Mouse (Mus musculus) gastrocnemius, adult 8-10 months (tissue): ENCODE results near the gene Nav2. TPM values are rescaled to one million over a fixed set of nuclear protein-coding genes. Genes with fewer than 3 reads are reported as not detected.

Source experiments
- DNase-seq, 2 experiments: peaks; one replicate each; pipeline ENCODE4 v3.0.0; 2022; ENCODE audit warnings: low spot score in 2 of 2
- total RNA-seq, 4 experiments: library from RNA; stranded (reverse); gene quantifications; 2 replicates each; pipeline ENCODE4 v1.2.4; 2022

Nav2 gene
- total RNA-seq, 4 experiments from 2014 or later, result 15.9 to 30.8 (median 25.7) TPM

DNA sequence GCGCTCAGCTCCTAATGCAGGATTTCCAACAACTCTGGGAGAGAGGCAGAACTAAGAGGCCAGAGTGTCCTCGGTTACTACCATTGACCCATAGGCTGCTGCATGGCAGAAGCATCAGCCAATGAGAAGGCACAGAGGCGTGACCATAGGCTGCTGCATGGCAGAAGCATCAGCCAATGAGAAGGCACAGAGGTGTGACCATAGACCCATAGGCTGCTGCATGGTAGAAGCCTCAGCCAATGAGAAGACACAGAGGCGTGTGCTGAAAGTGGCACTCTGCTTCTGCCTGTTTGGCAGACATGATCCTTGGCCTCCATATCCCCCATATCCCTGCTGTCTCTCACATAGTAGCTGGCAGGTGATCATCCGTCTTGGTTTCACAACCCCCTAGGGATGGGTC is 520.4 kb downstream of the Nav2 start:
- DNase-seq, result no peak

DNA sequence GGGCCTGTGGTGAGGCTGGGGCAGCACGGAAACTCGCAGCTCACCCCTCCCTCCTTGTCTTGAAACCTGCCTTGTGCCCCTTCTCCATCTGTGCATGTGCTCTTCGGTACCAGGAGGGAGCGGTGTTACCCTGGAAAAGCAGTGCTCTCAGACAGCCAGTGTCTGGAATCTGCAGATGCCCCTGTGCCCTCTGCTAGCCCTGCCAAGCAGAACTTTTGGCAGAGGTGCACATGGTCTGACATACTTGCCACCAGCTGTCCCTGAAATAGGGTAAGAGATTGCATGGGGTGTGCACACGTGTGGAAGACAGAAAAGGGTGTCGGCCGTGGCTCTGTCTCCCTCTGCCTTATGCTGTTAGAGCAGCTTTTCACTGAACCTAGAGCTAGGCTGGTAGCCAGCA is 522.3 kb downstream of the Nav2 start:
- peak; percentile 24 to 51 for DNase-seq

DNA sequence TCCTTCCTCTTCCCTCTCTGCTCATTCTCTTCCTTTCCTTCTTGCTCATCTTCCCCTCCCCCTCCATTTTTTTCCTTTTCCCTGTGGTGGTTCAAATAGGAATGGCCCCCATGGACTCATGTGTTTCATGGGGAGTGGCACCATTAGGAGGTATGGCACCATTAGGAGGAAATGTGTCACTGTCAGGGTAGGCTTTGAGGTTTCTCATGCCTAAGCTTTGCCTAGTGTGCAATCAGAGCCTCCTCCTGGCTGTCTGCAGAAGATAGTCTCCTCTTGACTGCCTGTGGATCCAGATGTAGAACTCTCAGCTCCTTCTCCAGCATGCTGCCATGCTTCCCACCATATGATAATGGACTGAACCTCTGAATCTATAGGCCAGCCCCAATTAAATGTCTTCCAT is 525.4 kb downstream of the Nav2 start:
- no peak for DNase-seq

GRCm38 (mm10) chr7:49436492-49436891 is 528.0 kb downstream of the Nav2 start:
- DNase-seq, result no peak

- DNase-seq, result no peak
Measured at GRCm38 (mm10) chr7:49437901-49438300, 529.4 kb downstream of the Nav2 start.

GRCm38 (mm10) chr7:49439136-49439535 is 530.6 kb downstream of the Nav2 start:
- DNase-seq, result no peak

DNA sequence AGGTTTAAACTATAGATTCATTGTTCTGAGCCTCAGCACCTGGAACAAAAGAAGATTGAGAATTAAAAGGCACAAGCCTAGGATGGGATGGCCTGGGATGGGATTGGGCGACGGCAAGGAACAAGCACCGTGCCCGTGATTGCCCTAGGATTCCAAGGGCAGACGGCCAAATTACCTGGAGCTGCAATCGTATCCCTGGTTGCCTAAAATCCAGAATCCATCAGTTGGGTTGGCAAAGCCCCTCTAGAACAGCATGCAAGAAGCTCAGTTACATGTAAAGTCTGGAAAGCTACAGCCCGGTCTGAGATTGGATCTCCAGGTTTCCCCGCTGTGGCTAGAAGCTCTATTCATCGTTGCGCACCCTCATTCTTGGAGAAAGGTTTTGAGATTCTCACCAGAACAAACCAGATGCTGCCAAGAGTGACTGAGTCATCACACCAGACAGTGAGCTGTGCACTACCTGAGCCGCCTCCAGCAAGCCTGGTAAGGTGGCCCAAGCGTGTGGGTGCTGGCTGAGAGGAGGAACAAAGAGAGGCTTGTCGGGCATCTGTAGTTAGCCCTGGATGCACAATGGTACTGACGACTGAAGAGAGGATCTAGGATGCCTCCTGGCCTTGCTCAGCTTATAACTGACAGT is 531.9 kb downstream of the Nav2 start:
- no peak for DNase-seq

DNA sequence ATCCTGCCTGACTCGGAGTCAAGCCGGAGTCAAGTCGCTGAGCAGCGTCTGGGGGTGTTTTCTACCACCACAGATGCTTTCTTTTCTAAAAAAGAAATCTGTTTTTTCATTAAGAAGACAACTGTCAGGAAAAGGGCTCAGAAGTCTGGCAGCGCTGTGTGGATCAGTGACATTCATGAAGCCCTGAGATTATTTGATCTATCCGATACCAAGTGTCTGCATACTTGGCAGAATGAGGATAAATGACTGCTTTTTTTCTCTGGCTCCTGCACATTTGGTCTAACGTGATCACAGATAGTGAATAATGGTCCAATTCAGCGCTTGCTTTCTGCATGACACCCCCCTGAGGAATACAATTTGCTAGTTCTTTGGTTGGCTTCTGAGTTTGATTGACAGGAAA is 533.7 kb downstream of the Nav2 start:
- no peak for DNase-seq

DNA sequence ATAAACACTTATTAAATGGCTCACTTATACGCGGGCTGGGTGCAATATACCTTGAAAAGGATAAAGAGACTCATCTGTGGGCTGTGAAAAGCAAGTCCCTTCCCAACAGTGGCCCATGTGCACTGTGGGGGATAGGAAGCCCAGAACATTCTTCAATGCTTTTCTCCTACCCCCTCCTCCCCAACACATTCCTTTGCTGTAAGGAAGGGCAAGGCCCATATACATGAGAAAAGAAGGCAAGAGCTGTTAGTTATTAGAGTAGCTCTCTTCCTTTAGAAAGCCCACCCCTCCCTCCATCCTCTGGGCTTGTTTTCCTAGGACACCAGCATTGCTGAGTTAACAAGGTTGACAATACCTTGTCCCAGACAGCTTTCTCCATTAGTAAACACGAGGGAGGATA is 540.1 kb downstream of the Nav2 start:
- no peak for DNase-seq

DNA sequence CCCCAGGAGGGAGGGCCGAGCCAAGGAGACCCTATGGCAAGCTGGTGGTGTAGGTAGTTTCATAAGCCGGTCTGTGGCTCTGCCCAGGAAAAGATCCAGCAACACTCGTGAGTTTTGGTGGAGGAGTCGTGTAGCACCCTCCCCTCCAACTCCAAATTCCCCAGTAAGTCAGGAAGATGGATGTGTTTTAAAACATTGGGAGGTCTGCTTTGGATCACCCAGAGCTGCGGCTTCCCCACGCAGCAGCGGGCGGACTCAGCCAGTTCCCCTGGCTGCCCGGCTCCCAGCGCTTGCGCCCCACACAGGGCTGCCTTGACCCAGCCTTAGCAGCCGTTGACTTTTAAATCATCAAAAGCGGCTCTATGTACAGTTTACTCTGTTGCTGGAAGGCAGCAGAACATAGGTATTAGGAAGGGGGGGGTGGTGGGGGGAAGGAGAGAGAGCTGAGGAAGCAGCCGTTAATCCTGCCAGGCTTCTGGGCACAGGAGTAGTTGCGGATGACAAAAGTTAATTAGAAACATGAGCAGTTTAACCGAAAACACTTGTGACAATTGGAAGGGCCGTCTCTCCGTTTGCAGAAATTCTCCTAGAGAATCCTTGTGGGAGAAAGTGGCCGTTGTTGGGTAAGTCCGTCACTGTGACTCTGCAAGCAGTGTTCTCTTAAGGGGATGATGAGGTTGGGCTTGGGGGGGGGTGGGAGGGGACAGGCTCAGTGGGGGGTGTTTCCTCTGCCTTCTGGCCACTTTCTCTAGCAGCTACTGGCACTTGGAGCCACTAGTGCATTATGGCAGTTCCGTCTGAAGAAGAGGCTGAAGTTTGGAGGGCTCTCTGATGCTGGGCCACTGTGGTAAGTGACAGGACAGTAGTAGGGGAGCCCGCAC is 542.0 kb downstream of the Nav2 start:
- no peak for DNase-seq

DNA sequence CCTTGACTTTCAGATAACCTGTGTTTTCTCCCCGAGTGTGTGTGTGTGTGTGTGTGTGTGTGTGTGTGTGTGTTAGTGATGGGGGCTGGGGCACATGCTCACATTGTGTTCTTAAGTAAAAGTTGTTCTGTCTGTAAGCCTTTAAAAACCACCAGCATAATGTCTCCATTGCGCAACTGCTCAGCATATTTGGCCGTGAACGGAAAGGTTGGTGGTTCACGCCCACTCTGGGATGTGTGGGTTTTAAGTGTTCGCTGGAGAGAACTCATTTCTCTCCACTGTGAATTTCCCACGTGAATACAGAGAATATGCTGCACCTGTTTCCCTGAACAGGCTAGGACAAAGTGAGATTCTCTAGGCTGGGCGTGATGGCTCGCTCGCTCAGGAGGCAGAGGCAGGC is 542.7 kb downstream of the Nav2 start:
- no peak for DNase-seq

DNA sequence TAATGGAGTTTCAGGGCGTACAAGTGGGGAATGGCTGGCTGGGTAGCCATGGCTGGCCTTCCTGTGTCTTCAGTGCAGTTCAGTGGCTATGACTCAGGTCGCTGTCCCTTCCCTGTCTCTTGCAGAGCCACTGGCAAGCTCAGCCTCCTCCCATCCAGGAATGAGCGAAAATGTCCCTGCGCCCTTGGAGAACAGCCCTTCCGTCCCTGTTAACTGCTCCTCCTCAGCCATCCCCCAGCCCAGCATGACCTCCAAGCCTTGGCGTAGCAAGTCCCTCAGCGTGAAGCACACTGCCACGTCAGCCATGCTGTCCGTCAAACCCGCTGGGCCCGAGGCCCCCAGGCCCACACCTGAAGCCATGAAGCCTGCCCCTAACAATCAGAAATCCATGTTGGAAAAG is 543.8 kb downstream of the Nav2 start:
- no peak for DNase-seq

GRCm38 (mm10) chr7:49454601-49455000 is 546.1 kb downstream of the Nav2 start:
- no peak for DNase-seq

- no peak for DNase-seq
Measured at GRCm38 (mm10) chr7:49456148-49456547, 547.6 kb downstream of the Nav2 start.

- DNase-seq, result no peak
Measured at GRCm38 (mm10) chr7:49457398-49457797, 548.9 kb downstream of the Nav2 start.

GRCm38 (mm10) chr7:49457890-49458289 is 549.4 kb downstream of the Nav2 start:
- no peak for DNase-seq

DNA sequence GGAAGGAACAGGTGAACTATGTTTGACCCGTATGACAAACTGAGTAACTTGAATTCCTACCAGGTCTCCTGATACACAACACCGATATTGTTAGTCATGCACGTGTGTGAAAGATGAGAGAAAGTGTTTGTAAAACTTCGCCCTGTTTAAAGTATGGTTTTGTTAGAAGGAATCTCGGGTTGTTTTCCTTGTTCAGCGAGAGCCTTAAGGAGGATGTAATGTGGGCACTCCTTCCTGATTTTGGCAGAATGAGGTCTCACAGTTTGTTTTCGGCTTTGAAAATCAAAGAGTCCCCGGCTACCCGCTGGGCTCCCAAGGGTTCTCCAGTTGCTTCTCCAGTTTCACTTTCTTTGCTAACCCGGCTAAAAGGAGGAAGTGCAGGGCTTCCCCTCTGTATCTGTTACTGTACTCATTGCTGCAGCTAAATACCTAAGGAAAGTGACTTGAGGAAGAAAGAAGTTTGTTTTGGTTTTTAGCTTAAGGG is 553.9 kb downstream of the Nav2 start:
- no peak for DNase-seq

- DNase-seq, result no peak
Measured at GRCm38 (mm10) chr7:49467861-49468260, 559.3 kb downstream of the Nav2 start.

DNA sequence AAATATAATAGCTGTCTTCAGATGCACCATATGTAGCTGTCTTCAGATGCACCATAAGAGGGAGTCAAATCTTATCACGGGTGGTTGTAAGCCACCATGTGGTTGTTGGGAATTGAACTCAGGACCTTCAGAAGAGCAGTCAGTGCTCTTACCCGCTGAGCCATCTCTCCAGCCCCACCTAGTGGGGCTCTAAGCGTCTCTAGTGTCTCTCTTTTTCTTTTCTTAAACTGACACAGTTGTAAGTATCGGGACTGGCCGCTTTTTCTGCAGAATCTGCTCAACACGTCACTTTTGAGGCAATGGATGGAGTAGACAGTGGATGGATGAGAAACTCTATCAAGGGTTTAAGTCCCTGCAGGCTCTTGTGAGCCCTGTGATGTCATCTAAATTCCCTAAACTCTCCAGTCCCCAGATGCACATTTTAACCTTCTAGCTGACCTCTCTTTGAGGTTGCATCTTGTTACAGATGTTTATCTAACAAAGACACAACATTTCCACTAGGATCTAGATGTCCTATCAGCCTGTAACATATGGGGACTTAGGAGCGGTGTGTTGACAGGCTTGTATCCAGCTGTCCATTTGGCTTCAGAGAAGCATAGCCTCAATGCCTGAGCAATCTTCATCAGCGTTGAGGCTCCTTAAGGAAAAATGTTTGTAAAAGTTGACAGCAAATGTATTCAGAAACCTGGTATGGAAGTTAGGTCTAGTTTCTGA is 560.1 kb downstream of the Nav2 start:
- DNase-seq, result no peak

- DNase-seq, result peak in 1 of 2 experiments; percentile 12
Measured at GRCm38 (mm10) chr7:49471278-49471677, 562.8 kb downstream of the Nav2 start.

DNA sequence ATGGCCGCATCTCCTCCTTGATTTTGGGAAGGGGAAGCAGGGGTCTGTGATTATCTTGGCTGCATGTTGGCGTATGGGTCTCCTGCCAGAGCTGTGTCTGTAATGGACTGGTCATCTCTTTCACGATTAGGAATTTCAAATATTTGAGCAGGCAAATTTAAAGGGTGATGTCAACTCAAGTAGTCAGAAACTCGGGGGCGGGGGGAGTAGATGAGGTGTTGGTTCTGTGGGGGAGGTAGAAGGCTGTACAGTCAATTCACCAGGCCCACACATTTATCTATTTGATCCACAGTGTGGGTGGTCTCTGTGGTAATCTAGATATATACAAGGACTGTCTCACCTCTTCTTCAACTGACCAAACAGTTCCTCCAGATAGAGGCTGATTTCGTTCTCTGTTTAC is 566.8 kb downstream of the Nav2 start:
- no peak for DNase-seq

DNA sequence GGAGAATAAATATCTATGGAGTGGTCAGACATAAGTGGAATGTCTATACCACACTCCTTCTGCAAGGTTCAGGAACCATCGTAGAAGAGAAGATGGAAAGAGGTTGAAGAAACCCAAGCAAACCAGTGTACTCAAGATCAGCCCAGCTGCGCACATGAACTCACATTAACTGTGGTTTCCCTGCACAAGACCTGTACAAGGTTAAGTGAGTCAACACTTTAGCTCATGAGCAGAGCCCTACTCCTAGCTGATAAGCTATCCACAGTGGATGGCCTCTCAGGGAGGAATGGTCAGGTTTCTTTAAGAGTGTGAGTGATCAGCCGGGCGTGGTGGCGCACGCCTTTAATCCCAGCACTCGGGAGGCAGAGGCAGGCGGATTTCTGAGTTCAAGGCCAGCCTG is 567.6 kb downstream of the Nav2 start:
- DNase-seq, result no peak
